Mouse (Mus musculus): ENCODE measurements at regions not wholly inside any gene's neighbourhood (a gene's known extent, or its start where the extent isn't known, plus 50 kb on each side); places are given as distances from the start of the nearest gene placed in this dataset.
A peak's percentile ranks its signal among the peaks of the same experiment; 100 is the strongest.

GRCm38 (mm10) chr13:47910531-47910910 is 350.5 kb upstream of the Id4 start:
- DNase-seq (ENCODE audit: low spot score in 2 of 2) = no peak
- intact Hi-C loops (cut with DNase I) = no loop called here

GRCm38 (mm10) chr13:47916456-47916855 is 344.6 kb upstream of the Id4 start:
- intact Hi-C loops (cut with DNase I) = no loop called here
- peak; percentile 65 to 73 for DNase-seq (ENCODE audit: low spot score in 2 of 2)

GRCm38 (mm10) chr13:47917370-47917769 is 343.7 kb upstream of the Id4 start:
- intact Hi-C loops (cut with DNase I) = no loop called here

GRCm38 (mm10) chr13:47921044-47921443 is 340.0 kb upstream of the Id4 start:
- intact Hi-C loops (cut with DNase I) = no loop called here
- DNase-seq (ENCODE audit: low spot score in 2 of 2) = no peak

More at GRCm38 (mm10) chr13:47917370-47917769, 343.7 kb upstream of the Id4 start:
- DNase-seq (ENCODE audit: low spot score in 2 of 2) = no peak

GRCm38 (mm10) chr13:47940696-47941095 is 320.3 kb upstream of the Id4 start:
- no peak for DNase-seq (ENCODE audit: low spot score in 2 of 2)
- intact Hi-C loops (cut with DNase I) = no loop called here

GRCm38 (mm10) chr13:47942368-47942787 is 318.6 kb upstream of the Id4 start:
- peak; percentile 34 to 42 for DNase-seq (ENCODE audit: low spot score in 2 of 2)
- intact Hi-C loops (cut with DNase I) = no loop called here

GRCm38 (mm10) chr13:47943645-47944044 is 317.4 kb upstream of the Id4 start:
- DNase-seq (ENCODE audit: low spot score in 2 of 2) = no peak
- intact Hi-C loops (cut with DNase I) = no loop called here

- intact Hi-C loops (cut with DNase I) = no loop called here
Observed at GRCm38 (mm10) chr13:47948098-47948865, 312.7 kb upstream of the Id4 start.

GRCm38 (mm10) chr13:47950456-47950855 is 310.6 kb upstream of the Id4 start:
- DNase-seq (ENCODE audit: low spot score in 2 of 2) = no peak
- intact Hi-C loops (cut with DNase I) = no loop called here

More at GRCm38 (mm10) chr13:47948098-47948865, 312.7 kb upstream of the Id4 start:
- DNase-seq (ENCODE audit: low spot score in 2 of 2) = peak in 1 of 2 experiments; percentile 4

- intact Hi-C loops (cut with DNase I) = no loop called here
- DNase-seq (ENCODE audit: low spot score in 2 of 2) = peak; percentile 6 to 23
Observed at GRCm38 (mm10) chr13:47951043-47951442, 310.0 kb upstream of the Id4 start.

GRCm38 (mm10) chr13:47952946-47953345 is 308.1 kb upstream of the Id4 start:
- DNase-seq (ENCODE audit: low spot score in 2 of 2) = no peak
- intact Hi-C loops (cut with DNase I) = no loop called here

GRCm38 (mm10) chr13:47953776-47954175 is 307.3 kb upstream of the Id4 start:
- DNase-seq (ENCODE audit: low spot score in 2 of 2) = no peak
- intact Hi-C loops (cut with DNase I) = no loop called here

GRCm38 (mm10) chr13:47955504-47955903 is 305.5 kb upstream of the Id4 start:
- no peak for DNase-seq (ENCODE audit: low spot score in 2 of 2)
- intact Hi-C loops (cut with DNase I) = no loop called here

- intact Hi-C loops (cut with DNase I) = no loop called here
- no peak for DNase-seq (ENCODE audit: low spot score in 2 of 2)
Observed at GRCm38 (mm10) chr13:47957662-47958061, 303.4 kb upstream of the Id4 start.

- no peak for DNase-seq (ENCODE audit: low spot score in 2 of 2)
- intact Hi-C loops (cut with DNase I) = no loop called here
Observed at GRCm38 (mm10) chr13:47974216-47974615, 286.8 kb upstream of the Id4 start.

- intact Hi-C loops (cut with DNase I) = no loop called here
- no peak for DNase-seq (ENCODE audit: low spot score in 2 of 2)
Observed at GRCm38 (mm10) chr13:47974756-47975515, 286.1 kb upstream of the Id4 start.

- DNase-seq (ENCODE audit: low spot score in 2 of 2) = peak in 1 of 2 experiments; percentile 3
- intact Hi-C loops (cut with DNase I) = no loop called here
Observed at GRCm38 (mm10) chr13:47998495-47998894, 262.5 kb upstream of the Id4 start.

GRCm38 (mm10) chr13:47999399-47999798 is 261.6 kb upstream of the Id4 start:
- intact Hi-C loops (cut with DNase I) = no loop called here

GRCm38 (mm10) chr13:48003126-48003525 is 257.9 kb upstream of the Id4 start:
- intact Hi-C loops (cut with DNase I) = no loop called here
- no peak for DNase-seq (ENCODE audit: low spot score in 2 of 2)

More at GRCm38 (mm10) chr13:47999399-47999798, 261.6 kb upstream of the Id4 start:
- DNase-seq (ENCODE audit: low spot score in 2 of 2) = no peak

GRCm38 (mm10) chr13:48013336-48013750 is 247.7 kb upstream of the Id4 start:
- intact Hi-C loops (cut with DNase I) = no loop called here
- DNase-seq (ENCODE audit: low spot score in 2 of 2) = no peak

- intact Hi-C loops (cut with DNase I) = no loop called here
- DNase-seq (ENCODE audit: low spot score in 2 of 2) = no peak
Observed at GRCm38 (mm10) chr13:48015296-48015695, 245.7 kb upstream of the Id4 start.

Measured in left cerebral cortex, postnatal 25 days (tissue).